Mouse (Mus musculus) heart, embryonic 12.5 days (tissue): ENCODE data around the gene Tmem203. TPM values are rescaled to one million over a fixed set of nuclear protein-coding genes. Genes with fewer than 3 reads are reported as not detected.
A peak's percentile ranks its signal among the peaks of the same experiment; 100 is the strongest.

Experiments used
- ATAC-seq: fragments of 200-750 bp; cut with Nextera tagmentation; 2 replicates; pipeline ENCODE4 v1.8.0; 2017; ENCODE audit warnings: moderate TSS enrichment, moderate library complexity; ENCODE audit not compliant: insufficient number of reproducible peaks, low FRiP score
- H3K27ac ChIP-seq: fragments of 300-500 bp; sonication (generic); 2 replicates; pipeline ENCODE4 v1.5.1; 2016; ENCODE audit warnings: mild to moderate bottlenecking, moderate library complexity; ENCODE audit not compliant: poor library complexity, severe bottlenecking
- H3K27me3 ChIP-seq: fragments of 300-500 bp; sonication (generic); replicated peaks from 2 replicates; pipeline ENCODE4 v1.6.1; 2016; ENCODE audit warnings: mild to moderate bottlenecking, moderate library complexity
- H3K36me3 ChIP-seq: fragments of 300-500 bp; sonication (generic); 2 replicates; pipeline ENCODE4 v1.6.1; 2016; ENCODE audit warnings: mild to moderate bottlenecking, moderate library complexity
- H3K4me1 ChIP-seq: fragments of 300-500 bp; sonication (generic); replicated peaks from 2 replicates; pipeline ENCODE4 v1.6.1; 2016; ENCODE audit warnings: mild to moderate bottlenecking
- H3K4me2 ChIP-seq: fragments of 300-500 bp; sonication (generic); 2 replicates; pipeline ENCODE4 v1.6.1; 2016; ENCODE audit warnings: mild to moderate bottlenecking, moderate library complexity
- H3K4me3 ChIP-seq: fragments of 300-500 bp; sonication (generic); 2 replicates; pipeline ENCODE4 v1.5.1; 2016; ENCODE audit warnings: mild to moderate bottlenecking
- H3K9ac ChIP-seq: fragments of 300-500 bp; sonication (generic); 2 replicates; pipeline ENCODE4 v1.6.1; 2016; ENCODE audit warnings: mild to moderate bottlenecking, moderate library complexity
- H3K9me3 ChIP-seq: fragments of 300-500 bp; sonication (generic); replicated peaks from 2 replicates; pipeline ENCODE4 v1.6.1; 2016; ENCODE audit warnings: mild to moderate bottlenecking, moderate library complexity
- WGBS: fragments of 180-500 bp; shearing (Covaris S2); methylation state at CpG from one replicate; pipeline ENCODE4 v1.1.7; 2016; 5-methylcytosine and 5-hydroxymethylcytosine counted together
- polyA plus RNA-seq: library from polyadenylated mRNA; unstranded; fragments of >200 nt; fragmentation: Nextera tagmentation; extraction: Ambion mirVana; gene quantifications from 2 replicates; pipeline ENCODE4 v1.2.1, GENCODE M21; 2016

Tmem203 gene
- polyA plus RNA-seq, 1 experiment from 2014 or later = 18.3 TPM

DNA sequence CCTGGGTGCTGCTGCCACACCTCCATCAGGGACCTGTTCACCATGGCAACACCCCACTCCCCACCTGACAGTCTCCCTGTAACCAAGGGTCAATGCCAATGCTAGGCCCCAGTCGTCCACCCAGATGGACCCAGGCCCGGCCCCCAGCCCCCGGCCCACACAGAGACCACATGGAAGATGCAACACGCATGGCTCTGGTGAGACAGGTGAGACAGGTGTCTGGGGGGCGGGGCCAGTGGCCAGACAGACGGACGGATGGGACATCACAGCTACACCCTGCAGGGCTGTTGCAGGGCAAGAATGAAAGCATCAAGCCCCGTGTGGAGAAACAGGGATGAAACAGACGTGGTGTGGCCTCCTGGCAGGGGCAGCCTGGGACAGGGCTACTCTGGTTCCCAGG lies 38.5 kb downstream of the Tmem203 start:
- Histone ChIP-seq H3K9me3 (no peaks in the 10 kb centered on the region), H3K36me3 (no peaks in the 10 kb centered on the region), H3K4me1 (peaks cover 32% of the 10 kb centered on the region), H3K9ac (no peak overlapping the region), H3K4me2 (no peak overlapping the region), H3K27me3 (peaks cover 99% of the 10 kb centered on the region), H3K4me3 (no peak overlapping the region), H3K27ac (no peak overlapping the region)
- no peak for ATAC-seq
- WGBS = 62% methylated on average over 9 of the region's 9 CpGs

GRCm38 (mm10) chr2:25297093-25297492 lies 41.9 kb downstream of the Tmem203 start:
- peaks cover 70% of the 10 kb centered on the region for H3K27me3 ChIP-seq
- no peak overlapping the region for H3K9ac ChIP-seq
- H3K4me1 ChIP-seq = peaks cover 6% of the 10 kb centered on the region
- H3K4me2 ChIP-seq = no peak overlapping the region
- no peaks in the 10 kb centered on the region for H3K9me3 ChIP-seq
- no peak for ATAC-seq
- H3K4me3 ChIP-seq = no peak overlapping the region
- no peaks in the 10 kb centered on the region for H3K36me3 ChIP-seq
- H3K27ac ChIP-seq = no peak overlapping the region
- 57% methylated on average over 8 of the region's 8 CpGs for WGBS

DNA sequence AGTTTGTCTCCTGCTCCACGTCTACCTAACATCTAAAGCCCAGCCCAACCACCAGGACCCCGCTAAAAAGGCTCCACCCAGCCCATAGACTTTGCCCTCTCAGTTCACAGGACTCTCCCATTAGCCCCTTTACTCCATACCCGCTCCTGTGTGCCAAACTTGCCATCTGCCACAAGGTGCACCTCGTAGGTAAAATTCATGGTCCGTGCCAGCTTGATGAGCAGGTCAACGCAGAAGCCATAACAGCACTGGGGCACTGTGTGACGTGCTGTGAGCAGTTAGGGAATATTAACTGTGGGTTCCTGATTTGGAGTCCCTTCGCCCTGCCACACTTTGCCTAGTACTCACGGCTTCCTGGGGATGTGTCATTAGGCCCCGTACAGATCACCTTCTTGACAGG lies 42.8 kb downstream of the Tmem203 start:
- Histone ChIP-seq H3K4me3 (no peak overlapping the region), H3K27ac (no peak overlapping the region), H3K4me2 (no peak overlapping the region), H3K9ac (no peak overlapping the region), H3K4me1 (no peaks in the 10 kb centered on the region), H3K9me3 (no peaks in the 10 kb centered on the region), H3K27me3 (peaks cover 65% of the 10 kb centered on the region), H3K36me3 (no peaks in the 10 kb centered on the region)
- WGBS = 76% methylated on average over 10 of the region's 10 CpGs
- ATAC-seq = no peak

- ATAC-seq = no peak
- Histone ChIP-seq H3K4me3 (no peak overlapping the region), H3K36me3 (no peaks in the 10 kb centered on the region), H3K27me3 (peaks cover 65% of the 10 kb centered on the region), H3K9me3 (no peaks in the 10 kb centered on the region), H3K4me2 (no peak overlapping the region), H3K4me1 (peaks cover 12% of the 10 kb centered on the region; the same call in 1 of the 2 replicates), H3K27ac (no peak overlapping the region), H3K9ac (no peak overlapping the region)
- WGBS = 71% methylated on average over 3 of the region's 3 CpGs
These were observed 48.2 kb downstream of the Tmem203 start for GRCm38 (mm10) chr2:25303452-25303851.

- WGBS = 66% methylated on average over 7 of the region's 7 CpGs
- H3K27me3 ChIP-seq = peaks cover 70% of the 10 kb centered on the region
- peak overlapping the region; percentile 87; the same call in 1 of the 2 replicates for H3K4me2 ChIP-seq
- H3K4me1 ChIP-seq = peaks cover 12% of the 10 kb centered on the region; the same call in 1 of the 2 replicates
- H3K9ac ChIP-seq = no peak overlapping the region
- no peaks in the 10 kb centered on the region for H3K9me3 ChIP-seq
- H3K36me3 ChIP-seq = no peaks in the 10 kb centered on the region
- no peak for ATAC-seq
- H3K27ac ChIP-seq = no peak overlapping the region
- H3K4me3 ChIP-seq = peak overlapping the region; percentile 49; the same call in 1 of the 2 replicates
These were observed 48.9 kb downstream of the Tmem203 start for GRCm38 (mm10) chr2:25303931-25304656.

- ATAC-seq = no peak
- H3K27ac ChIP-seq = no peak overlapping the region
- H3K4me2 ChIP-seq = peak overlapping the region; percentile 87
- no peaks in the 10 kb centered on the region for H3K36me3 ChIP-seq
- peaks cover 12% of the 10 kb centered on the region; the same call in 1 of the 2 replicates for H3K4me1 ChIP-seq
- peak overlapping the region; percentile 49 for H3K4me3 ChIP-seq
- H3K27me3 ChIP-seq = peaks cover 78% of the 10 kb centered on the region
- H3K9me3 ChIP-seq = no peaks in the 10 kb centered on the region
- WGBS = 2% methylated on average over 45 of the region's 45 CpGs
- H3K9ac ChIP-seq = peak overlapping the region; percentile 37; the same call in 1 of the 2 replicates
These were observed 49.7 kb downstream of the Tmem203 start for GRCm38 (mm10) chr2:25304657-25305541.

Other genes starting within 250 kb of the Tmem203 start
- gene Nsmf, start 201.1 kb upstream of the Tmem203 start, polyA plus RNA-seq = 58.7 and 62.8 TPM in 2 replicates
- gene Entpd8, start 175.1 kb upstream of the Tmem203 start, polyA plus RNA-seq = not detected in 2 replicates
- 0.10 TPM in 1 of 2 replicates, not detected in the other for gene Noxa1, start 160.3 kb upstream of the Tmem203 start, polyA plus RNA-seq
- 10.8 and 12.8 TPM in 2 replicates for gene Nrarp, start 74.7 kb upstream of the Tmem203 start, polyA plus RNA-seq
- 6.6 and 7.0 TPM in 2 replicates for gene Tor4a, start 58.6 kb upstream of the Tmem203 start, polyA plus RNA-seq
- 73.3 and 74.4 TPM in 2 replicates for gene Nelfb, start 44.0 kb upstream of the Tmem203 start, polyA plus RNA-seq
- gene Stpg3, start 40.8 kb upstream of the Tmem203 start, polyA plus RNA-seq = not detected in 2 replicates
- not detected in 2 replicates for gene Fam166a, start 36.7 kb upstream of the Tmem203 start, polyA plus RNA-seq
- 388 and 392 TPM in 2 replicates for gene Tubb4b, start 30.7 kb upstream of the Tmem203 start, polyA plus RNA-seq
- gene Slc34a3, start 21.1 kb upstream of the Tmem203 start, polyA plus RNA-seq = not detected in 2 replicates
- gene Rnf224, start 18.7 kb upstream of the Tmem203 start, polyA plus RNA-seq = not detected in 2 replicates
- 6.5 and 7.6 TPM in 2 replicates for gene Rnf208, start 13.2 kb upstream of the Tmem203 start, polyA plus RNA-seq
- gene Cysrt1, start 13.0 kb upstream of the Tmem203 start, polyA plus RNA-seq = not detected in 2 replicates
- 2.6 and 3.2 TPM in 2 replicates for gene AL732309.1, start 8.6 kb upstream of the Tmem203 start, polyA plus RNA-seq
- 4.9 and 5.1 TPM in 2 replicates for gene Tprn, start 7.2 kb downstream of the Tmem203 start, polyA plus RNA-seq
- 131 and 133 TPM in 2 replicates for gene Ssna1, start 17.0 kb downstream of the Tmem203 start, polyA plus RNA-seq
- gene Anapc2, start 17.0 kb downstream of the Tmem203 start, polyA plus RNA-seq = 83.4 and 87.7 TPM in 2 replicates
- gene Tmem210, start 32.7 kb downstream of the Tmem203 start, polyA plus RNA-seq = not detected in 2 replicates
- not detected in 2 replicates for gene Lrrc26, start 34.5 kb downstream of the Tmem203 start, polyA plus RNA-seq
- 0.44 TPM in 1 of 2 replicates, not detected in the other for gene Grin1, start 63.7 kb downstream of the Tmem203 start, polyA plus RNA-seq
- 34.0 and 40.9 TPM in 2 replicates for gene Man1b1, start 76.9 kb downstream of the Tmem203 start, polyA plus RNA-seq
- 11.3 TPM in 2 replicates for gene Dpp7, start 100.9 kb downstream of the Tmem203 start, polyA plus RNA-seq
- 10.7 and 11.2 TPM in 2 replicates for gene Uap1l1, start 110.2 kb downstream of the Tmem203 start, polyA plus RNA-seq
- 18.5 and 20.0 TPM in 2 replicates for gene Sapcd2, start 116.9 kb downstream of the Tmem203 start, polyA plus RNA-seq
- 0.18 and 0.44 TPM in 2 replicates for gene Entpd2, start 140.4 kb downstream of the Tmem203 start, polyA plus RNA-seq
- 22.3 and 22.4 TPM in 2 replicates for gene Npdc1, start 143.9 kb downstream of the Tmem203 start, polyA plus RNA-seq
- not detected in 2 replicates for gene Fut7, start 167.8 kb downstream of the Tmem203 start, polyA plus RNA-seq
- gene Abca2, start 173.3 kb downstream of the Tmem203 start, polyA plus RNA-seq = 4.8 and 5.0 TPM in 2 replicates
- gene Clic3, start 201.4 kb downstream of the Tmem203 start, polyA plus RNA-seq = 1.1 and 1.4 TPM in 2 replicates
- gene Paxx, start 205.7 kb downstream of the Tmem203 start, polyA plus RNA-seq = 22.1 and 22.7 TPM in 2 replicates
- gene Ptgds, start 214.6 kb downstream of the Tmem203 start, polyA plus RNA-seq = 2.4 and 2.6 TPM in 2 replicates
- gene Lcn12, start 238.5 kb downstream of the Tmem203 start, polyA plus RNA-seq = not detected in 2 replicates
- gene Fbxw5, start 245.3 kb downstream of the Tmem203 start, polyA plus RNA-seq = 82.7 and 83.3 TPM in 2 replicates
- gene C8g, start 246.3 kb downstream of the Tmem203 start, polyA plus RNA-seq = 2.4 and 3.3 TPM in 2 replicates